Mouse (Mus musculus): Measurements from ENCODE around the gene Mpst.

Gene Mpst

GRCm38 (mm10) chr15:78436380-78437192 is 30.4 kb downstream of the Mpst start:
- peak; percentile 79 for DNase-seq (ENCODE audit: low spot score)

GRCm38 (mm10) chr15:78437237-78438017 is 31.2 kb downstream of the Mpst start:
- DNase-seq (ENCODE audit: low spot score) = peak; percentile 43

DNA sequence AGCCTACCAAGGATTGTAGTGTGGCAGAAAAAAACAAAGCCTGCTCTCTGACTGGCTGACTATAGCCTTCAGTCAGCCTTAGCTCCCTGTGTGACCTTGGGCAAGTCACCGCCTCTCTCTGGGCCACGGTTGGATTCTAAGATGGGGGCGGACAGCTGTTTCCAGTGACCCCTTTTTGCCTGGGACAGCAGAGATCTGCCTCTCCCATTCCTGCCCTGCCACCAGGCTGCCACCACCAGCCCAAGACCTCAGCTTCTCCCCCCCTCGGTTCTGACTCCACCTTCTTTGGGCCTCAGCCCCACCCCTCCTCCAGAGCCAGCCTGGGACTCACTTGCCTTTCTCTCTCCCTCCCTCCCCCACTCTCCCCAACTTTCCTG is 31.8 kb downstream of the Mpst start:
- DNase-seq (ENCODE audit: low spot score) = no peak

GRCm38 (mm10) chr15:78438505-78438904 is 32.3 kb downstream of the Mpst start:
- DNase-seq (ENCODE audit: low spot score) = no peak

DNA sequence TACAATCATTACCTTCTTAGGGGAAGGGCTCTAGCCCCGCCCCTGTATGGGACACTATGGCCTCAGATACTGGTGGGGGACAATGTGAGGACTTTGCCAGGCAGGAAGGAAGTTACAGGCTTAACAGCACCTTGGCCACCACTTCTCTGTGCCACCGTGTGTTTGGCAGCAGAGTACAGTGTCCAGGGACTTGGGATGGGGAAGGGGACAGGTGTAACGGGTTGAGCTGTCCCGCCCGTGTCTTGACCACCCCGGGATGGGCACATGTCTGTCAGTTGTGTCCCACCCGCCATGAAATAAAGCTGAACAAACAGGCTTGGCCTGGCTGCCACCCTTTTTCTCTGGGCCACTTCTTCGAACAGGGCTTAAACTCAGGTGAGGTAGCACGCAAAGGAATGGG is 32.8 kb downstream of the Mpst start:
- DNase-seq (ENCODE audit: low spot score) = no peak

GRCm38 (mm10) chr15:78442231-78442630 is 36.0 kb downstream of the Mpst start:
- DNase-seq (ENCODE audit: low spot score) = no peak

- no peak for DNase-seq (ENCODE audit: low spot score)
Measured at GRCm38 (mm10) chr15:78443857-78444256, 37.6 kb downstream of the Mpst start.

DNA sequence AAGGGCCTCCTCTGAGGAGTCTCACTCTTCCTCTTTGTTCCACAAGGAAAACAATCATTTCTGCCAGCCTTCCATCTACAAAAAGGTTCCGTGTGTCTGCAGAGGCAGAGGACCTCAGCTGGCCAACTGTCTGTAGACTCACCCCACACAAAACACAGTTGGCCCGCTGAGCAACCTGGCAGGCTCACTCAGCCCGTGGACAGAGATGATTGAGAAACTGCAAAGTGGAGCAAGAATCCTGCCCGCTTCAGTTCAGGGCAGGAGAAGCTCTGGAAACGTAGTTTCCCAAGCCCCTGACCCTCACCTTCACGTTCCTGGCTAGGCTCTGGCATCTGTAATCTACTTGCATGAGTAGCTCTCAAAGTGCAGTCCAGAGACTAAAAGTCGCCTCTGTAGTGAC is 40.9 kb downstream of the Mpst start:
- DNase-seq (ENCODE audit: low spot score) = peak; percentile 29

- peak; percentile 94 for DNase-seq (ENCODE audit: low spot score)
Measured at GRCm38 (mm10) chr15:78447746-78448535, 41.7 kb downstream of the Mpst start.

GRCm38 (mm10) chr15:78449131-78449530 is 42.9 kb downstream of the Mpst start:
- DNase-seq (ENCODE audit: low spot score) = peak; percentile 17

GRCm38 (mm10) chr15:78449694-78450418 is 43.6 kb downstream of the Mpst start:
- DNase-seq (ENCODE audit: low spot score) = peak; percentile 37

GRCm38 (mm10) chr15:78450419-78450768 is 44.2 kb downstream of the Mpst start:
- no peak for DNase-seq (ENCODE audit: low spot score)

GRCm38 (mm10) chr15:78451201-78451600 is 45.0 kb downstream of the Mpst start:
- no peak for DNase-seq (ENCODE audit: low spot score)

DNA sequence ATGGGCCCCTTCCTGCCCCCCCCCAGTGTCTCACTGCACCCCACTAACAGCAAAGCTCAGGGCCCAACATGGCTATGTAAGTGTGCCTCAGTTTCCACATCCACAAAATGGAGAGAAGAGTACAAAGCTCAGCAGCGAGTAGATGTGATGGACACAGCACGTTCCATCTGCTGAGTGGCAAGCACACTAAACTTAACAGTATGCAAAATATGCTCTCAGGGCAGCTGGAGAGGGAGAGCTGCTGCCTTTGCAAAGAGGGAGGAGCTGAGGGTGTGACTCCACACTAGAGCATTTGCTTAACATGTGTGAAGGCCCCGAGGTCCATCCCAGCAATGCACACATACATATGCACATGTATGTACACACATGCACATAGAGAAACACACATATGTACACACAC is 46.7 kb downstream of the Mpst start:
- no peak for DNase-seq (ENCODE audit: low spot score)

DNA sequence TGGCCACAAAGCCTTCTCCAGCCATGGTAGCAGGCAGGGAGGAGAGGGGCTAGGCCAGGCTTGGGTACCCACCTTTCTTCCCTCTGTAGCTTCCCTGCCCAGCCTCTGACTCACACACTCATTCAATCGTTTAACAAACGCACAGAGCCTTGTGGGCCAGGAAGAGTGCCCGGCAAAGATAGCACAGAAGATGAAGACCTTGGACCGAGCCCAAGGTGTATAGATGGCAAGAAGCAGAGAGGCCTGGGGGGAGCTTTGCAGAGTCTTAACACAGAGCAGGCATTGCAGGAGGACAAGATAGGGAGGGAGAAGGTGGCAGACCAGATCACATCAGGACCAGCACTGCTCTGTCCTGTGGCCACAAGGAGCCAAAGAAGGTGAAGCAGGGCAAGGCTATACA is 49.0 kb downstream of the Mpst start:
- DNase-seq (ENCODE audit: low spot score) = no peak

DNA sequence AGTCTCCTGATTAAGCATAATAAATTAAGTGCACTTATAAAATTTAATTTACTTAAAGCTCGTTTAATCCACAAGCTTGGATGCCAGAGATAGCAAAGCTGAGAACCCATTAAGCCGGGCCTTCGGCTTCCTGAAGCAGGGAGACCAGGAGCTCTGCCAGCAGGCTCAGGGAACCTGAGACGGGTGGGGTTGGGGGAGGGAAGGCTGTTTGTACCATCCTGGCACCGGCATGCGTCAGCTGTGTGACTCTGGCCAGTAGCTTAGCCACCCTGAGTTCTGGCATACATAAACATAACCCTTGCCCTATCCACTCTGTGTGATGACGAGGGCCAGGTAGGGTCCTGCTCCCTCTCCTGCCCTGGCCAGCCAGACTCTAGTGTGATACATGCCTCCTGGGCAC is 49.8 kb downstream of the Mpst start:
- no peak for DNase-seq (ENCODE audit: low spot score)

DNA sequence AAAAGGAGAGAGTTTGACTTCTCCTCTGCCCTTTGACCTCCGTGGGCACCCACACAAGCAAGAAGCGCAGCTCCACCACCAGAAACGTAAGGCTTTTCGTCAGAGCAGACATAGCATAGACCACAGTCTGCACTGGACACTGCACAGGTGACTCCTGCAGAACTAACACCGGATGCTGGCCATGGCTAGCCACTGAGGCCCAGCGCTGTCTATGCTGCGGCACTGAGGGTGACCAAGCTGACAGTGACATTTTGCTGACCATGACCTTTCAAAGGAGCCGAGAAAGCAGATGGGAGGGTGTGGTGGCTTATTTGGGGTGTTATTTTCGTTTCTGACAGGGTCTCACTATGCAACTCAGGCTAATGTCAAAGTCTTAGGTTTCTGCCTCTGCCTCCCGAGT is 51.0 kb downstream of the Mpst start:
- DNase-seq (ENCODE audit: low spot score) = no peak

DNA sequence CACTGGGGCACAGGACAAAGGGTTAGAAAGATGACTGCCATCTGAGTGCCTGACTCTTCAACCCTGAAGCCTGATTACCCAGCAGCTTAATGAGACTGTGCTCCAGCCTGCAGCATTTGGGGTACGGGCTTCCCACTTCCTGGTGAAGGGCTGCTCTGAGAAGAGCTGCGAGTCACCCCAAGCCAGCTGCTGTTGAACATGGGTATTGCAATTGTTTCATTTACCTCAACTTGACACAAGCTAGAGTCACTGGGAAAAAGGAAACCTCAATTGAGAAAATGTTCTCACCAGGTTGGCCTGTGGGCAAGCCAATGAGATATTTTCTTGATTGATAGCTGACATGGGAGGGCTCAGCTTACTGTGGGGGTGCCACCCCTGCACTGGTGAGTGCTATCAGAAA is 56.8 kb downstream of the Mpst start:
- DNase-seq (ENCODE audit: low spot score) = no peak

All from lung, postnatal 25 days (tissue).